13 mouse cellular contexts compared by ENCODE assay signal in the genomic region with DNA sequence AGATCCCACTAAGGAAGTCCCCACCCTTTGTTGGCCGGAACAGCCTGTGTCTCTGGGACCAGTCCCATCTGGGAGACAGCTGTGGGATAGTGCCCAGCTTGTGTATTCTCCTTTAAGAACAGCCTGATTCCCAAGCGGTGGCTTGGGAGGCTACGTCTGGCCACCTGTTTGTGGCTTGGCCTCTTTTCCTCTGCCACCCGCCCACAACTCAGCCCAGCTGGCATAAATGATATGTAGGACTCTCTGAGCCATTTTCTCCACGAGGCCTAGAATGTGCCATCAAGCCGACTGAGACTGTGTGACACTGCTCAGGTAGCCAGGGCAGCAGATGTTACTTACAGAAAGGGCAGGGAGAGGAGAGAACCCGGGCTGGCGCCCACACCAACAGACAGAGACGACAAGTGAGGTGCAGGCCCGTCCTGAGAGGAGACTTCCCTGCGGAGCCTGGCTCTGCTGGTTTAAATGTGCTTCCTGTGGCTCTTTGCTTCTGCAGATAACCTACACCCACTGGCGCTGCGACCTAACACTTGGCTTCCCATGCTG. TPM values are rescaled to one million over a fixed set of nuclear protein-coding genes. Genes with fewer than 3 reads are reported as not detected.
DNase-seq lines count a peak whose midpoint lies in the region; ATAC-seq and TF ChIP-seq lines count a peak whose summit lies in the region.
"Had no signal": no experiment of that assay in that cellular context is flagged by ENCODE, and none has a peak within 500 bp of the region (broad histone marks: within the 10 kb centered on the region; RNA-seq: fewer than 3 reads in every experiment).

No protein-coding gene starts in this region.

- DNase-seq in midbrain, embryonic 10.5 days (ENCODE audit: low spot score), result no peak
- peak; percentile 59 for DNase-seq in cerebellum, adult 11 months
- peak; percentile 84 for DNase-seq in gastrocnemius, adult 2 months
- peak; percentile 74 for DNase-seq in retina, embryonic 14.5 days (ENCODE audit: low spot score)
- DNase-seq in liver, embryonic 11.5 days (ENCODE audit: low spot score), result no peak
- no peak for DNase-seq in lung, postnatal 0 days (ENCODE audit: low spot score)
- DNase-seq in spleen, postnatal 10 days (ENCODE audit: low spot score in 2 of 2), result no peak

- no peak for ATAC-seq in midbrain, embryonic 15.5 days (replicated peaks)
- ATAC-seq in liver, embryonic 11.5 days (replicated peaks; ENCODE audit: low FRiP score), result no peak
- ATAC-seq in lung, postnatal 0 days, result no peak
- ATAC-seq: intestine, embryonic 16.5 days; liver, embryonic 12.5 days had no signal

- peak overlapping the region; percentile 23; the same call in 1 of the 2 replicates for H3K27ac ChIP-seq in midbrain, embryonic 10.5 days (replicated peaks)
- H3K27ac ChIP-seq in midbrain, embryonic 15.5 days, result no peak overlapping the region
- H3K27ac ChIP-seq in gastrocnemius, adult 2 months, result peak overlapping the region; percentile 92
- H3K27ac ChIP-seq in liver, embryonic 11.5 days (ENCODE audit: low read depth, low read length), result no peak overlapping the region
- H3K27ac ChIP-seq in lung, postnatal 0 days (ENCODE audit: low read length), result no peak overlapping the region
- H3K27ac ChIP-seq: liver, embryonic 12.5 days had no signal

- intact Hi-C loops in gastrocnemius, adult 2 months (cut with DNase I), result loop anchor here (1.0 kb wide), 1 partner anchor 15 kb away; no protein-coding TSS in a partner anchor

- WGBS in midbrain, embryonic 10.5 days, result 68% methylated on average over 13 of the region's 13 CpGs
- WGBS in midbrain, embryonic 15.5 days, result 56% methylated on average over 13 of the region's 13 CpGs
- 32% methylated on average over 13 of the region's 13 CpGs for WGBS in liver, embryonic 11.5 days
- WGBS in lung, postnatal 0 days, result 35% methylated on average over 13 of the region's 13 CpGs

- no peak overlapping the region for H3K4me3 ChIP-seq in midbrain, embryonic 10.5 days
- no peak overlapping the region for H3K4me3 ChIP-seq in midbrain, embryonic 15.5 days
- peak overlapping the region; percentile 57 for H3K4me3 ChIP-seq in gastrocnemius, adult 2 months
- no peak overlapping the region for H3K4me3 ChIP-seq in liver, embryonic 11.5 days (ENCODE audit: low read depth, low read length)
- no peak overlapping the region for H3K4me3 ChIP-seq in lung, postnatal 0 days (ENCODE audit: low read depth, low read length)
- H3K4me3 ChIP-seq: liver, embryonic 12.5 days had no signal

- H3K27me3 ChIP-seq in midbrain, embryonic 10.5 days (ENCODE audit: low read depth, poor library complexity, severe bottlenecking), result no peaks in the 10 kb centered on the region
- H3K27me3 ChIP-seq in midbrain, embryonic 15.5 days (replicated peaks), result no peaks in the 10 kb centered on the region
- H3K27me3 ChIP-seq in liver, embryonic 11.5 days (replicated peaks; ENCODE audit: control insufficient read depth, insufficient read depth, low read length), result no peaks in the 10 kb centered on the region
- H3K27me3 ChIP-seq in lung, postnatal 0 days (replicated peaks; ENCODE audit: insufficient read depth, low read length), result no peaks in the 10 kb centered on the region

- peaks cover 70% of the 10 kb centered on the region for H3K36me3 ChIP-seq in midbrain, embryonic 10.5 days
- peaks cover 27% of the 10 kb centered on the region for H3K36me3 ChIP-seq in midbrain, embryonic 15.5 days (replicated peaks)
- H3K36me3 ChIP-seq in liver, embryonic 11.5 days (ENCODE audit: control insufficient read depth, insufficient read depth, low read length), result no peaks in the 10 kb centered on the region
- no peaks in the 10 kb centered on the region for H3K36me3 ChIP-seq in lung, postnatal 0 days (ENCODE audit: insufficient read depth, low read length)
- H3K36me3 ChIP-seq: liver, embryonic 12.5 days had no signal

- no peak overlapping the region for H3K9ac ChIP-seq in midbrain, embryonic 15.5 days
- no peak overlapping the region for H3K9ac ChIP-seq in liver, embryonic 11.5 days (ENCODE audit: low read depth, low read length)
- no peak overlapping the region for H3K9ac ChIP-seq in lung, postnatal 0 days (replicated peaks; ENCODE audit: low read depth)
- H3K9ac ChIP-seq: liver, embryonic 12.5 days had no signal

- TF ChIP-seq CTCF in gastrocnemius, adult 2 months (IDR thresholded peaks at IDR 0.05), result no peak
- no peak for TF ChIP-seq CTCF in lung, postnatal 0 days (IDR thresholded peaks at IDR 0.05)

- H3K4me2 ChIP-seq in midbrain, embryonic 15.5 days, result no peak overlapping the region
- H3K4me2 ChIP-seq in liver, embryonic 11.5 days, result no peak overlapping the region
- no peak overlapping the region for H3K4me2 ChIP-seq in lung, postnatal 0 days (replicated peaks; ENCODE audit: low read depth, low read length)
- H3K4me2 ChIP-seq: liver, embryonic 12.5 days had no signal

- TF ChIP-seq EP300 in lung, postnatal 0 days (IDR thresholded peaks at IDR 0.05), result no peak

- H3K9me3 ChIP-seq in midbrain, embryonic 10.5 days (replicated peaks), result no peaks in the 10 kb centered on the region
- H3K9me3 ChIP-seq in midbrain, embryonic 15.5 days, result no peaks in the 10 kb centered on the region
- H3K9me3 ChIP-seq in liver, embryonic 11.5 days (ENCODE audit: control insufficient read depth, low read length), result no peaks in the 10 kb centered on the region
- H3K9me3 ChIP-seq in lung, postnatal 0 days (ENCODE audit: low read length), result no peaks in the 10 kb centered on the region
- H3K9me3 ChIP-seq: liver, embryonic 12.5 days had no signal

- no peaks in the 10 kb centered on the region for H3K4me1 ChIP-seq in midbrain, embryonic 10.5 days
- no peaks in the 10 kb centered on the region for H3K4me1 ChIP-seq in midbrain, embryonic 15.5 days
- H3K4me1 ChIP-seq in liver, embryonic 11.5 days (replicated peaks; ENCODE audit: control insufficient read depth, insufficient read depth, low read length), result no peaks in the 10 kb centered on the region
- no peaks in the 10 kb centered on the region for H3K4me1 ChIP-seq in lung, postnatal 0 days (ENCODE audit: insufficient read depth, low read depth, low read length)
- H3K4me1 ChIP-seq: liver, embryonic 12.5 days had no signal

RNA-seq across cellular contexts. Expression of a gene that starts 32.6 kb away (rescaled TPM):
- 14.4 and 20.4 TPM in 2 replicates for polyA plus RNA-seq in midbrain, embryonic 10.5 days (2016; fragmentation: Nextera tagmentation; extraction: Ambion mirVana)
- polyA plus RNA-seq in midbrain, embryonic 15.5 days (2015; fragmentation: Nextera tagmentation; extraction: Ambion mirVana), result 42.7 and 44.0 TPM in 2 replicates
- 10 to 100 TPM; 21.9 to 23.1 TPM for total RNA-seq in gastrocnemius, adult 2 months (2021)
- polyA plus RNA-seq in liver, embryonic 11.5 days (2014; fragmentation: Nextera tagmentation; extraction: Ambion mirVana), result 2.2 and 2.3 TPM in 2 replicates
- polyA plus RNA-seq in lung, postnatal 0 days (2015; fragmentation: Nextera tagmentation; extraction: Ambion mirVana), result 0.12 and 0.14 TPM in 2 replicates

RNA-seq across cellular contexts. Expression of a gene that starts 34.2 kb away (rescaled TPM):
- polyA plus RNA-seq in midbrain, embryonic 10.5 days (2016; fragmentation: Nextera tagmentation; extraction: Ambion mirVana), result not detected in 2 replicates
- not detected in 2 replicates for polyA plus RNA-seq in midbrain, embryonic 15.5 days (2015; fragmentation: Nextera tagmentation; extraction: Ambion mirVana)
- total RNA-seq in gastrocnemius, adult 2 months (2021), result not detected
- not detected in 2 replicates for polyA plus RNA-seq in liver, embryonic 11.5 days (2014; fragmentation: Nextera tagmentation; extraction: Ambion mirVana)
- not detected in 2 replicates for polyA plus RNA-seq in lung, postnatal 0 days (2015; fragmentation: Nextera tagmentation; extraction: Ambion mirVana)
- total RNA-seq: ES-E14 had no signal
- polyA plus RNA-seq: heart, embryonic 14.5 days; intestine, embryonic 16.5 days; liver, embryonic 12.5 days; stomach, embryonic 16.5 days had no signal

Comparison
In these comparisons a context has a peak if more than half of its experiments do, and no peak if none do; other contexts are left out.
1. H3K27ac ChIP-seq: peak in midbrain, embryonic 10.5 days (single experiment) and gastrocnemius, adult 2 months (single experiment); none in midbrain, embryonic 15.5 days (single experiment), liver, embryonic 11.5 days (single experiment) and lung, postnatal 0 days (single experiment).
2. DNase-seq: peak in cerebellum, adult 11 months (single experiment), gastrocnemius, adult 2 months (single experiment) and retina, embryonic 14.5 days (single experiment); none in midbrain, embryonic 10.5 days (single experiment), liver, embryonic 11.5 days (single experiment), lung, postnatal 0 days (single experiment) and spleen, postnatal 10 days (0 of 2).